Mouse (Mus musculus) frontal cortex, postnatal 10 days (tissue): Measurements from ENCODE around the gene F12.

ENCODE experiments used
- DNase-seq, 2 experiments: peaks; one replicate each; pipeline ENCODE4 v3.0.0; 2022; ENCODE audit warnings: low spot score in 2 of 2, mixed read lengths in 1 of 2

The F12 gene

DNA sequence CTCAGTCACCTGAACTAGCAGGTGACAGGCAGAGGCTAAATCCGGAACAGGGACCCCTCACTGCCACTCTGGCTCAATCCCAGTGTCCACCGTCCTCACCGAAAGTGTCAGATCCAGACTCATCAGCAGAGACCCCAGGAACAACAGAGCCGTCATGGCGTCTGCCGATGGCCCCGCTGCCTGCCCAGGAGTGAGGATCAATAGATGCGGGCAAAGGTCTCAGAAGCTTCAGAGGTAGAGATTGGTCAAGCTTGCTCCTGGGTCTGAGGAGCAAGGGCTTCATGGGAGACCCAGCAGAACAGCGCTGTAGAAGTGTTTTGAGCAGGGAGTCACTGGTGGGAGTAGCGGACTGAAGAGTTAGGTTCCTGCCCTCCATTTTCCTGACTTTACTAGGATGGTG lies at the start of gene F12:
F12 (minus strand) TSS at position 181 of the 400 bp plus-strand sequence.
- no peak for DNase-seq

DNA sequence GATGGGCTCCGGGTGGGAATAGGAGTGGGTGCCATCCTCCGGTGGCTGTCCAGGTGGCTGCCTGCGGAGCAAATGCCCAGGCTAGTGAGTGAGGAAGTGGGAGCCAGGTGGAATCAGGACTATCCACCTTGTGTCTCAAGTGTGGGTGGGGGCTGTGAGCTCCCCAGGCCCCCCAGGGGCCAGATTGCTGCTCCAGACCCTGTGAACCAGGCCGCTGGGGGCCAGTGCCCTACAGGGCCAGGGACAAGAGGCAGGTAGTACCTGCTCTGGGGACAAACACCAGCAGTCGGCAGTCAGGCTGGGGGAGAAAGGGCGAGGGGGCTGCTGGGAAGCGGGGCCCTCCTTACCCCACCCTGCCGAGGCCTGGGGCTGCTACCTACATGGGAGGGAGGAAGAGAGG lies 49.7 kb upstream of the F12 start:
- DNase-seq, result no peak

DNA sequence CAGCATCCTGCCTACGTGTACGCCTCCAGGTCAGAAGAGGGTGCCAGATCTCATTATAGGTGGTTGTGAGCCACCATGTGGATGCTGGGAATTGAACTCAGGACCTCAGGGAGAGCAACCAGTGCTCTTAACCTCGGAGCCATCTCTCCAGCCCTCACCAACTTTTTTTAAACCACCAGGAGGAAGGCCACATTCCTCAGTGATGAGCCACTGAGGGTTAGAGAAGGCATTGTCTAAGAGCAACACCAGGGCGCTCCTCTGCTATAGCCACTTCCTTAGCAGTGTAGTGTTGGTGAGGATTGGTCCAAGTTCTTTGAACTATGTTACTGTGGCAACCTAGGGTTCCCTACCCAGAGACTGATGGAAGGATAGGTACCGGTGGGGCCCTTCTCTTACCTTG lies 49.2 kb upstream of the F12 start:
- DNase-seq, result no peak

DNA sequence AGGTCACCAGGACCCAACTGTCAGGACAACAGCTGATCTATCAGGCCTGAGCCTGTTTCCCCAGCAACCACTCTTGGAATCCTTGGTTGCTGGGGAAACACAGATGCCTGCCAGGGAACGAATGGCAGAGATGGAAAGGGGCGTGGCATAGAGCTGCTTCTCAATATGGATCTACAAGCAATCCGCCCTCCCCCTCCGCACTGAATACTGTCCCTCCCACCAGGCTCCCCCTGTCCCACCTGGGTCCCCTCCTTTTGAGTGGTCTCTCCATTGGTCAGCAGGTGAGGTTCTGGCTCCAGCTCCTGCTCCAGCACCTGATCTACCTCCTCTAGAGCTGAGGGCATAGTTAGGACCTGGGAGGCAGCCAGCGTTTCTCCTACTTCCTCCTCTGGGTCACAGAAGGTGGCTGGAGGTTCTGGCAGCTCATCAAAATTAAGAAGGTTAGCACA lies 48.1 kb upstream of the F12 start:
- DNase-seq, result peak; percentile 69 to 81

DNA sequence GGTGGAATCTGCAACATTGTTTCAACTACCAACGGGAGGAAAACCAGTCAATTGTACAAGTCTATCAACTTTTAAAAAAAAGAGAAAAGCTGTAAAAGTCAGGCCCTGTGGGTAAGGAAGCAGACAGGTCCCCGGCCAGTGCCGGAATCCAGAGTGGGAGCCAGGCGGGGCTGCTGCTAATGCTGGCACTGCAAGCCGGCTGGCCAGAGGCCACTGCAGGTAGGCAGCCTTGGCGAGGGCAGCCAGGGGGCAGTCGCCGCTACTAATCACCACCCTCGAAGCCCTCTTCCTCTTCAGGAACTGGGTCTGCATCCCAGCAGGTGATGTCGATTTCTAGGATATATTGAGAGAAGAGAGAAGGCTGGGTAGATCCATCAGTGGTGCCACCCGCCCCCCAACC lies 47.4 kb upstream of the F12 start:
- DNase-seq, result no peak

DNA sequence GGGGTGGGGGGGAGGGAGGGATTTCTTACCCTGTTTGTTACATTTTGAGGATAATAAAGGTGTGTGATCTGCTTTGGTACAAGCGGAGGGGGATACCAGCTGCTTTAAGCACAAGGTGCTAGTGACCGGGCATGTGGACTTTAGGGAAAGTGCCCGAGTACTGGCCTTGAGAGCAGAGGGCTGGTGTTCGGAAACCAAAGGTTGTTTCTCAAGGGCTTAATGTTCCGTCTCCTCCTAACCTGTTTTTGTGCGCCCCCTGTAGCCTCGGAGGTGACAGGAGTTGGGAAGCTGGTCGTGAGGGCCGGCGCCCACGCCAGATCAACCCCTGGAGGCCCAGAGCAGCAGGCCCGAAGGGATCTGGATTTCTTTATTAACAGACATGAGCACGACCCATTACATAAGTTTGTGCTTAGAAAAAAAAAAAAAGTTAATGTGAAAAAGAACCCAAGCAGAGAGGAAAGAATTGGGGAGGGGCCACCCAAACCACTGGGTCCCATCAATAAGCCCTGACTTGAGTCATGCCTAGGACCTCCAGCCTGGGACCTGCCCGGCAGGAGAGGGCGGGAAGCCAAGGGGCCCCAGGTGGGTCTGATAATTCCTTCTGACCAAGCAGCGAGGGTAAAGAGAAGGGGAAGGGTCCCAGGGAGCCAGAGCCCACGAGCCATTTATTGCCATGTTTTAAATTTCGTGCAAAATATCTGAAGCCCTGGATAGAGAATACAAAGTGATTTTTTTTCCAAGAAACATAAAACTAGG lies 46.7 kb upstream of the F12 start:
- DNase-seq, result no peak

DNA sequence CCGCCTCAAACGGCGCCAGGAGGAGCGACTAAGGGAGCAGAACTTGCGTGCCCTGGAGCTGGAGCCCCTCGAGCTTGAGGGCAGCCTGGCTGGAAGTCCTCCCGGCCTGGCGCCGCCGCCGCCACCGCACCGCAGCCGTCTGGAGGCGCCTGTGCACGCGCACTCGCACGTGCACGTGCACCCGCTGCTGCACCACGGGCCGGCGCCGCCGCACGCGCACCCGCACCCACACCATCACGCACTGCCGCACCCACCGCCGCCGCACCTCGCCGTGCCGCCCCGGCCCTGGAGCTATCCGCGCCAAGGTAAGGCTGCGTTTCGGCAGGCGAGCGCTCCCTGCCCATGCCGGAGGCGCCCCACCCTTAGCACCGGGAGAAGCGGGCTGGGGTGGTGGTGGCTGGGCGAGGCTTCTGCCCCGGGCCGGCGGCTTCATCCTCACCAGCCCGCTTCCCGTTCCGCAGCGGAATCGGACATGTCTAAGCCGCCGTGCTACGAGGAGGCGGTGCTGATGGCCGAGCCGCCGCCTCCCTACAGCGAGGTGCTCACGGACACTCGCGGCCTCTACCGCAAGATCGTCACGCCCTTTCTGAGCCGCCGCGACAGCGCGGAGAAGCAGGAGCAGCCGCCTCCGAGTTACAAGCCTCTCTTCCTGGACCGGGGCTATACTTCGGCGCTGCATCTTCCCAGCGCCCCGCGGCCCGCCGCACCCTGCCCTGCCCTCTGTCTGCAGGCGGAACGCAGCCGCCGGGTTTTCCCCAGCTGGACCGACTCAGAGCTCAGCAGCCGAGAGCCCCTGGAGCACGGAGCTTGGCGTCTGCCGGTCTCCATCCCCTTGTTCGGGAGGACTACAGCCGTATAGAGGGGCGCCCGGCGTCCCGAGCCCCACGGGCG lies 45.8 kb upstream of the F12 start:
- peak in 1 of 2 experiments; percentile 77 for DNase-seq

DNA sequence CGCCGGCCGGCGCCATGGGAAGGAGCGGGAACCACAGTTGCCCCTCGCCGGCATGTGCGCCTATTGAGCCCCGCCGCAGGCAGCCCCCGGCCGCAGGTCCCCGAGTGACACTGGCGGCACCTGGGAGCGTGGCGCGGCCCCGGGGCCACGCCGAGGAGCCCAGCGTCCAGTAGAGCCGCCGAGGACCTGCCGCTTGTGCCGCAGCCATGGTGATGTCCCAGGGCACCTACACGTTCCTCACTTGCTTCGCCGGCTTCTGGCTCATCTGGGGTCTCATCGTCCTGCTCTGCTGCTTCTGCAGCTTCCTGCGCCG lies 45.2 kb upstream of the F12 start:
- no peak for DNase-seq

DNA sequence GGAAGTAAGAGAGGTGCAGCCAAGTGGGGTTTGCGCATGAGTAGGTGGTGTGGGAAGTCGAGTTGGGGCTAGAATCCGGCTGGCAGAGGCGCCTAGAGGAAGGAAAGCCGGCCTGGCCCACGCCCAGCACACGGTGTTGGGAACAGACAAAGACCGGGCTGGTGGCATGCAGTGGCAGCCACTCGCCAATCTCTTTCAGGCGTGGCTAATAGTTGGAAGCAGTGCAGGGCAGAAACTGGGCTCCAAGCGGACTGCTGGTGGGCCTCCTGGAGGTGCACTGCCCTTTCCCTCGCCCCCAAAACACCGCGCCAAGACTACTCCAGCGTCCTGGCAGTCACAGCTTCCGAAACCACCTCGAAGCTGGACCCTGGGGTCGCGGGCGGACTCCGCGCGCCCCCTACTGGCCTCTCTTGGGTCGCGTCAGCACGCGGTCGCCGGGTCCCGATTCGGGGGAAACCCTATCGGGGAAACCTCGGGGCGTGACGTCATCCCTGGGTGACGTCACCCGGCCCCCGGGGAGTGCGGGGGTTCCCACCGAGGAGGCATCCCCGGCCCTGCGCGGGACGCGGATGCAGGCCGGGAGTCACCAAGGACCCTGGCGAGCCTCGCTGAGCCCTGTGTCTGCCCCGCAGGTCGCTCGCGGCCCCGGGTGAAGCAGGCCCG lies 44.7 kb upstream of the F12 start:
- DNase-seq, result peak; percentile 80 to 87

DNA sequence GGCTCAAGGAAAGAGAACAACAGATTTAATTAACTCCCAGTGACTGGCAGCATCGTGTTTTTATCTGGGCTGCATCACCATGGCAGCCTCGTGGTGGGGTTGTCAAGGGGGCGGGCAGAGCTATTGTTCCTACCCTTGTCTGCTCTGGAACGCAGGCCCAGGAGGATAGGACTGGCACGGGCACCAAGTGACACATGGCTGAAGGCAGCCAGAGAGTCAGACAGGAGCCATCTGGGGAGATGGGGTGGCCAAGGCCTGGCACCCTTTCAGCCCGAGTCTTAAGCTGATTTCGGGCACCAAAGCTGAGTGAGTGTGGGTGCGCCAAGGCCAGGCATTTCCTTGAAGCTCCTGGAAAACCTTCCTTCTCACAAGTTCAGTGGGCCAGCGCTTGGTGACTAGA lies 43.8 kb upstream of the F12 start:
- DNase-seq, result no peak

DNA sequence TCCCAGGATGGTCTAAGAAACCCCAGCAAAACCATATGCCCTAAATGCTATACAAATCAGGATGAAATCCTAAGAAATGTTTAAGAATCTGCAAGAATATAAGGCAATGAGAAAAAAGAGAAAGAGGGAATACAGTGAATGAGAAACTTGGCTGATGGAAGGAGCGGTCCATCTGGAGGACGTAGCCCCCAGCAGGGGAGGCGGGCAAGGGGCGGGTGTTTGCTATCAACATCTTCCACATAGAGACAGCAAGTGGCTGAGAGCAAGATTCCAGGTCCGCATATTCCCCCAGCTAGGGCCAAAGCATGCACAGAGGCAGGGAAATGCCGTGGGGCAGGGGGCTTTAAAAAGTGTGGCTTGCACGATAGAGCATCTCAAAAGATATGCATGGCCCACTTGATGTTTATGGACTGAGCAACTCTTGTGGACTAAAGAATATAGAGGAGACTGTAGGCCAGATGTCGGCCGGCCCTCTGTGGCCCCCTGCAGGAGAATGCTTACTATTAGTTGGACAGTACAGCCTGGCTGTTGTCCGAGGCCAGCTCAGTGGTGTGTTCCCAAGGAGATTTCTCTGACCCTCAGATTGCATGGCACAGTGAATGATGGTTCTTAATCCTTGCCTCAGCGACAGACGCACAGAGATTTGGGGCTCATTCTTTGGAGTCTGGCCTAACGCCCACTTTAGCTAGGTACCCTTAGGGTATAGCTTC lies 42.4 kb upstream of the F12 start:
- DNase-seq, result no peak

DNA sequence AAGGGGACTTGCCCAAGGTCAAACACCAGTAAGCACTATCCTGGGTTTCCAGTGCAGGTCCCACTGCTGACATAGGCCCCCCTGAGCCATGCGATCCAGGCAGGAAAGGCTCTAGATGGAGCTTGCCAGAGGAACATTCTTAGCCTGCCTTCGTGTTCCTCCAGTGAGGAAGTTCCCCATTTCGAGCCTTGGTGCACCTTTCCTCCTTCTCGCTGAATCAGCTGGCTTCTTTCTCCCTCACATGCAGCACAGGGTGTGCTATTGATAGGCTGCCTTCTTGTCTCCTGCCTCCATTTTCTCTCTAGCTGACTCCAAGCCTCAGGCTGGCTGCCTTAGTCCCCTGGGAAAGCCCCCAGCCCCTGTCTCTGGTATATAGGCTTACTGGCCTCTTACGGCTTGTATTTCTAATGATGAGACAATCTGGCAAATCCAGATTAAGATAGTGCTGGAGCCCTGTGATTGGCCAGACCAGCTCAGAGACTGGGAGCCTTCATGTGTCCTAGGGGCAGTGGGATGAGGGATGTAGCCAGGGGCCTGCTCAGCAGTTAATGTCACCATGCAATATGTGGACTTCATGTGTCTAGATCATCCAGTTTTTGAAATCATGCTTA lies 39.3 kb upstream of the F12 start:
- no peak for DNase-seq

DNA sequence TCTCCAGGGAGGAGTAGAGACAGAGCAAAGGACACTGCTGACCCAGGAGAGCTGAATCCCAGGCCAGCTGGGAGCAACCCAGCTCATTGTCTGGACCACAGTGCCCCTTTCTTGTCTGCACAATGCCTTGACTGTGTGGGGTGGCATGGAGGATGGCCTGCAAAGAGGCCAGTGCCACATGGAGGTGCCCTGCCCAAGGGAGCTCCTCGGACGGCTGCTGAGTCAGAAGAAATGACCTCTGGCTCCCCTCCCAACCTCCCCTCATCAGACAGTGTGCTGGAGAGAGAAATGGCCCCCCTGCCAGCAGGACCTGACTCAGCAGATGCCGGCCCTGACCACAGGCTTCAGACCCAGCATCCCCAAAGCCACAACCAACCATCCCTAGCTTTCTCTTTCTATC lies 38.6 kb upstream of the F12 start:
- DNase-seq, result no peak

DNA sequence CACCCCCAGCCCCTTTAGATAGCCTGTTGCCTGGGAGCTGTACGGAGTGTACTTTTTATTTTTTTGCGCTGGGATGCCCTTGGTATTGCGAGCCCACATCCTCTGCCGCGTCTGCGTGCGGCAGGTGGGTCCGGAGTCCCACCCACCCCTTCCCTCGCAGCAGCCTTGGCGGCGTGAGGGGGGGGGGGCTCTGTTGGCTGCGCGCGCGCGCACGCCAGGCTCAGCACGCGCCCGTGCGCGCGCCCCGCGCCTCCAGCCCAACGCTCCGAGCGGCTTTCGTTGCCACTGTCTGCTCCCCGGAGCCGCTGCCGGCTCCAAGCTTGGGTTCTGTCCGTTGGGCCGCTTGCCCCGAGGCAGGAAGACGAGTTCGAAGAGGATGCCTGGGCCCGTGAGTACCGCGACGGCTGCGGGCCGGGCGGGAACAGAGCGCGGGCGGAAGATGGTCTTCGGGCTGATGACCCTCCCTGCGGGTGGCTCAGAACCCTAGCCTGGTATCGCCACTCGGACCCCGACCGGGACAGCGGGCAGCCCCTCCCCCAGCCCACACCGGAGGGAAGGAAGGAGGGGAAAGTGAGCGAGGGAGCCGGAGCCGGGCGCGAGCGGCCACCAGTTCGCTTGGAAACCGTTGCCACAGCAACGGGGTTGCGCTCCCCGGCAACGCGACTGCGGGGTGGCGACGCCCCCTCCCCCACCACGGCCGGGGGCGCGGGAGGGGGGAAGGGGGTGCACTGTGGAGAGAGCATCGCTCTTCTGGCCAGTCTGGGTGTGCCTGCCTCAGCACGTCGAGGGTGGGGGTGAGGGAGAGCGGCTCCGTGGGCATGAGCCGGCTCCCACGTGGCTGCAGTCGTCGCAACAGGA lies 37.7 kb upstream of the F12 start, which contains the start of gene Prr7:
Prr7 (plus strand) TSS at position 241 of the 858 bp plus-strand sequence.
- DNase-seq, result peak; percentile 79 to 85

DNA sequence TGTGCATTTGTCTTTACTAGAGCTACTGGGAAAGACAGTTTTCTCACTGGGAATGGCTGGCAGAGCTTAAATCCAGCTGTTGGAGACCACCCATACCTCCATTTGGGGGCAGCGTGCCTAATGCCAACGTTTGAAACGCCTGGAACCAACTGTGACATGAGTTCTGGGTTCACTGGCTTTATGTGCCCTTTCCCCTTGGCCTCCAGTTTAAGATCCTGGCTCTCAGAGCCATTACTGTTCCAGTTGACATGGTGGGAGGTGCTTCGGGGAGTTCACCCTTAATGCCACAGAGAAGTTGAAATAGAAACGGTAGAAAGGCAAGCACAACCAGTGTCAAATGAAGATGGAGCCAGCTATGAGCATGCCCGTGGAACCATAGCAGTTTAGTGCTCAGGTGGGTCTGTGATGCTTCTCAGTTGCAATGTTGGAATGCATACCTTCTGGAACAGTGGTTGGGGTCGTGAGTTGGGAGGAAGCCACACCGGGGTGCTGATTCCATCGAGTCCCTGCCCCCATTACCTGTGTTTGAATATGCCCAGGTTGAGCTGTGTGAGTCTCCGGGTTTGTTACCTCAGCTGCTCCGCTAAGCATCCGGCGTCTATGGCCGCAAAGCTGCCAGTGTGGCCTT lies 36.9 kb upstream of the F12 start:
- no peak for DNase-seq

DNA sequence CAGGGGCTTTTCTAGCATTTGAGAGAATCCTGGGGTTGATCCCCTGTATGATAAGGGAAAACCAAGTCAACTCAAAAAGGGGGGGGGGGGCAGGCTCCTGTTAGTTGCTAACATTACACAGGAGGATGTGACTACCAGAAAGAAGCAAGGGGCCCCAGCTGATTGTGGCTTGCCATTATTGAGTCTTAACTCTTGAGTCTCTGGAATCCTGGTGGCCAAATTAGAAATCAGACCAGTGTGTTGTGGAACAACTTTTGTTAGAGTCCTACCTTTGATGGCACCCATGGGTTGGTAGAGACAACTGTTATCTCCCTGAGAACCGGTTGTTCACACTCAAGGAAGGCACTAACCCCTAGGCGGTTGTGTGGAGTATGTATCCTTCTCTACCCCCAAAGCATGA lies 36.4 kb upstream of the F12 start:
- DNase-seq, result no peak

DNA sequence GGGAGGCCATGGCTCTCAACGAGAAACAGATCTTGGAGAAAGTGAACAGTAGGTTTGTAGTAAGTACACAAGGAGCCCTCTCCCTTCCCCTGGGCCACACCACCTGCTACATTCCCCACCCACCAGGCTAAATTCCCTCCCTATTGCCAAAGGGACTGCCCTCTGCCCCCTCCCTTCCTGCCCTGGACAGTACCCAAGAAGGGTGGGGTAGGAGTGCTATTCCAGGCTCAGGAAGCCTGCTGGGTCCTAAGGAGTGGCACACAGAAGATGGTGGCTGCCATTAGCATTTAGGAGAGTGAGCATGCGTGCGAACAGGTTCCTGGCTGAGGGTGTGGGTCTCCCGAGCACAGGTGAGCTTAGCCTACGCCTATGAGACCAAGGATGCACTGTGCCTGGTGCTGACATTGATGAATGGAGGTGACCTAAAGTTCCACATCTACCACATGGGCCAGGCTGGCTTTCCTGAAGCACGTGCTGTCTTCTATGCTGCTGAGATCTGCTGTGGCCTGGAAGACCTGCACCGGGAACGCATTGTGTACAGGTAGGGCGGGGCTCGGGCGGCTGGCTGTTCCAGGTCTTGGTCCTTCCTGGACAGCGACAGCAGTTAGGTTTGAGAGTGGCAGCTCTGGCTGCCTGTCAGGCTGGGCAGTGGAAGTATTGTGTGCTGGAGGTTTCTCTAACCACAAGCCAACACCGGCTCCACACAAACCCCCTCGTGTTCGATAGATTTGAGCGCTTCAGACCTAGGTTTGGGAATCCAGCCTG lies 25.4 kb upstream of the F12 start:
- DNase-seq, result no peak

DNA sequence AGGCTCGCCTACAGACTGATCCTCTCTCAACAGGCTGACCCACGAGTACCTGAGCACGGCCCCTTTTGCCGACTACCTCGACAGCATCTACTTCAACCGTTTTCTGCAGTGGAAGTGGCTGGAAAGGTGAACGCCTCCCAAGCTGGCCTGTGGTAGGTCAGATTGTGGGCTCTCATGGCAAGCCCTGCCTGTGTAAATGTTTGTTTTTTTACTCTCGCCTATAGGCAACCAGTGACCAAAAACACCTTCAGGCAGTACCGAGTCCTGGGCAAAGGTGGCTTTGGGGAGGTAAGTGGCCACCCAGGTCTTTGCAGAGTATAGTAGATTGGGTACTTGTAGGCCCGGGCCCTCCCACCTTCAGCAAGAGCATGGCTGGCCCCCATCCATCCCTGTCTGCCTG lies 24.7 kb upstream of the F12 start:
- no peak for DNase-seq

DNA sequence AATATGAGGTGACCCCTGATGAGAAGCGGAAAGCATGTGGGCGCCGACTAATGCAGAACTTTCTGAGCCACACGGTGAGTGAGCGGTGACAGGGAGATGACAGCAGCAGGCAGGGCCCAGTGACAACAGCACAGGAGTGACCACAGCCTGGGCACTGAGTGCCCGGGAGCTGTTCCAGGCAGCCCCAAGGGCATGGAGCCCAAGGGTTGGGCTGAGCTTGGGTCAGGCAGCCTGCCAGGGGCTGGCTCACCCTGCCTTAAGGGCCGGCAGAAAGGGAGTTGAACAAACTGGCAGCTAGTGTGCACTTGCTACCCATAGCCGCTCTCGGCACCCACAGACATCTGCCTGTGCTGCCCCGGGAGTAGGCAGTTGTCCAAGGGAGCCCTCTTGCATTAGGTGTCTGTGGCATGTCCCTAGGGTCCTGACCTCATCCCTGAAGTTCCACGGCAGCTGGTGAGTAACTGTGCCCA lies 24.0 kb upstream of the F12 start:
- DNase-seq, result no peak
